Mouse (Mus musculus) adrenal gland, postnatal 0 days (tissue): Measurements from ENCODE around the gene Ppp4c. TPM values are rescaled to one million over a fixed set of nuclear protein-coding genes. Genes with fewer than 3 reads are reported as not detected.

ENCODE experiments used
- polyA plus RNA-seq: library from polyadenylated mRNA; unstranded; fragments of >200 nt; fragmentation: Nextera tagmentation; extraction: Ambion mirVana; gene quantifications from 2 replicates; pipeline ENCODE4 v1.2.1, GENCODE M21; 2015

The Ppp4c gene
- 149 and 172 TPM in 2 replicates for polyA plus RNA-seq

GRCm38 (mm10) chr7:126791851-126792720, at the start of gene Ppp4c:
Ppp4c (minus strand) TSS chr7:126792496.

GRCm38 (mm10) chr7:126831539-126831938, 39.2 kb upstream of the Ppp4c start, which contains the start of gene 4930451I11Rik:
4930451I11Rik (minus strand) TSS chr7:126831639.

DNA sequence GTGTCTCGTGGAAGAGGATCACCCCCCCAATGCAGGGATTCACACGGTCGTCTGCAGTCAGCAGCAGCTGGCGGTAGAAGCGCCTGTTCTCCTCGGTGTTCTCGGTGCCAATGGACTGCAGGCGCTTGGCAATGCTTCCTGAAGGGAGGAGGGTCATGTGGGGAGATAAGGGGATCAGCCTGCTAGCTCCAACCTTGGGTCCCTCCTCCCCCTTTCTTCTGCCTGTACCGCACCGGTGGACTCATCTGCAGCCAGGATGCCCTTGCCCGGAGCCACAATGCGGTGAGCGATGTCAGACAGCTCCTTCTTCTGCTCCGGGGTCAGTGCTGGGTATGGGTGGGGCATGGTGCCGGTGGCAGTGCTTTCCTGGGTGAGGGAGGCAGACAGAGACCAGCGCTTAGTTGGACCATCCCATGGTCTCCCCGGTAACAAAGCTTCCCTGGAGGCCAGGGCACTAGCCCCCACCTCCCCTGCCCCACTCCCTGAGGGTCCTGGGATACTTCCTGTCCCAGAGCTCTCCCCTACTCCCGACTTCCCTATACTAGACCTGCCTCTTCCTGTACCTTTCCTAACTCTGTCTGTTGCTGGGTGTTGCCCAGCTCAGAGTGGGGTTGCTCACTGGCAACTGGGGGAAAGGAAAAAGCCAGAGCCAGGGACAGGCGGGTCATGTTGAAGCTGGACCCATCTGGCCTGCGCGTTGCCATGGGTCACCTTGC, 5.3 kb upstream of the Ppp4c start, which contains the start of gene Fam57b:
Gene Fam57b (plus strand): TSS at position 258 of the 716 bp plus-strand sequence.

GRCm38 (mm10) chr7:126780971-126781635, 11.2 kb downstream of the Ppp4c start, which contains the start of gene Tbx6:
Tbx6 (plus strand) TSS chr7:126781483.

GRCm38 (mm10) chr7:126776598-126777057, 15.7 kb downstream of the Ppp4c start, which contains the start of gene Ypel3:
Ypel3 (plus strand) TSS chr7:126776955.

GRCm38 (mm10) chr7:126766201-126766600, 26.1 kb downstream of the Ppp4c start, which contains the start of gene Gdpd3:
Gdpd3 (plus strand) TSS chr7:126766334.

DNA sequence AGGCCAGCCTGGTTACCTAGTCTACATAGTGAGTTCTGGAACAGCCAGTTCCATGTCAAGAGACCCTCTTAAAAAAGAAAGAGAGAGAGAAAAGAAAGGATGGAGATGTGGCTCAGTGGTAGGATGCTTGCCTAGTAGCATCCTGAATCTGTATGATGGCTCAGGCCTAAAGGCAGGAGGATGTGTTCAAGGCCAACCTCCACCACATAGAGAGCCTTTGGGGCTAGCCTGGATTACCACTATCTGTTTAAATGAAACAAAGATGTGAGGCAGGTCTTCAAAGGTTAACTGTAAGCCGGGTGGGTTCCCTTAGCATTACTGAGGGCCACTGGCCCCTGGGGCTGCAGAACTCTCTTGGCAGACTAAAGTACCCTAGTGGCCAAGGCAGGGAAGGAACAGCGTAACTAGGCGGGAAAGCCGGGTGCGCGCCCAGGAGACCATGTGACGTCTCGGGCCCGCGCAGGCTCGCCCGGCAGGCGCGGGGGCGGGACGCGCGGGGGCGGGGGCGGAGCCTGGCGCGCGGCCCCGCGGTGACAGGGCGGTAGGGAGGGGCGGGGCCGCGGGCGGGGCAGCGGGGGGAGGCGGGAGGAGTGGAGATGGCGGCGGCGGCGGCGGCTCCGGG, 33.1 kb downstream of the Ppp4c start, which contains the start of gene Mapk3:
Gene Mapk3 (plus strand): TSS at position 552 of the 622 bp plus-strand sequence.

Other genes with a start within 250 kb of the Ppp4c start
- 124 and 159 TPM in 2 replicates for gene Eif3c, start 226.1 kb downstream of the Ppp4c start, polyA plus RNA-seq
- gene Apobr, start 207.6 kb downstream of the Ppp4c start, polyA plus RNA-seq = 0.87 and 1.9 TPM in 2 replicates
- 18.2 and 21.2 TPM in 2 replicates for gene Cln3, start 206.7 kb downstream of the Ppp4c start, polyA plus RNA-seq
- gene Il27, start 197.6 kb downstream of the Ppp4c start, polyA plus RNA-seq = not detected in 2 replicates
- 25.1 and 37.7 TPM in 2 replicates for gene Nupr1, start 161.6 kb downstream of the Ppp4c start, polyA plus RNA-seq
- 21.8 and 29.0 TPM in 2 replicates for gene Sgf29, start 143.2 kb downstream of the Ppp4c start, polyA plus RNA-seq
- gene Sult1a1, start 116.1 kb downstream of the Ppp4c start, polyA plus RNA-seq = 41.3 and 56.5 TPM in 2 replicates
- gene Bola2, start 97.1 kb downstream of the Ppp4c start, polyA plus RNA-seq = 164 and 213 TPM in 2 replicates
- 7.1 and 8.3 TPM in 2 replicates for gene Slx1b, start 96.7 kb downstream of the Ppp4c start, polyA plus RNA-seq
- gene Coro1a, start 84.7 kb downstream of the Ppp4c start, polyA plus RNA-seq = 30.5 and 42.8 TPM in 2 replicates
- 85.9 and 91.2 TPM in 2 replicates for gene Mapk3, start 32.9 kb downstream of the Ppp4c start, polyA plus RNA-seq
- gene Gdpd3, start 26.2 kb downstream of the Ppp4c start, polyA plus RNA-seq = 1.4 and 2.6 TPM in 2 replicates
- gene Ypel3, start 15.5 kb downstream of the Ppp4c start, polyA plus RNA-seq = 268 and 297 TPM in 2 replicates
- 0.07 and 0.25 TPM in 2 replicates for gene Tbx6, start 11.0 kb downstream of the Ppp4c start, polyA plus RNA-seq
- gene Fam57b, start 5.2 kb upstream of the Ppp4c start, polyA plus RNA-seq = 3.6 and 8.0 TPM in 2 replicates
- gene 4930451I11Rik, start 39.1 kb upstream of the Ppp4c start, polyA plus RNA-seq = not detected in 2 replicates
- 1.7 and 6.6 TPM in 2 replicates for gene Doc2a, start 54.9 kb upstream of the Ppp4c start, polyA plus RNA-seq
- 7.6 and 11.4 TPM in 2 replicates for gene Hirip3, start 69.5 kb upstream of the Ppp4c start, polyA plus RNA-seq
- gene Ino80e, start 69.9 kb upstream of the Ppp4c start, polyA plus RNA-seq = 49.7 and 55.2 TPM in 2 replicates
- 17.9 and 23.1 TPM in 2 replicates for gene Taok2, start 92.2 kb upstream of the Ppp4c start, polyA plus RNA-seq
- 50.5 and 58.1 TPM in 2 replicates for gene Tmem219, start 130.4 kb upstream of the Ppp4c start, polyA plus RNA-seq
- 21.4 and 26.4 TPM in 2 replicates for gene Kctd13, start 136.4 kb upstream of the Ppp4c start, polyA plus RNA-seq
- 1.0 and 1.3 TPM in 2 replicates for gene Asphd1, start 157.1 kb upstream of the Ppp4c start, polyA plus RNA-seq
- gene Sez6l2, start 158.1 kb upstream of the Ppp4c start, polyA plus RNA-seq = 35.6 and 92.1 TPM in 2 replicates
- gene Cdipt, start 183.4 kb upstream of the Ppp4c start, polyA plus RNA-seq = 79.0 and 102 TPM in 2 replicates
- 3.6 and 5.2 TPM in 2 replicates for gene Cdiptos, start 183.6 kb upstream of the Ppp4c start, polyA plus RNA-seq
- 30.4 and 57.1 TPM in 2 replicates for gene Mvp, start 222.1 kb upstream of the Ppp4c start, polyA plus RNA-seq
- 1.8 TPM in 1 of 2 replicates, not detected in the other for gene Pagr1b, start 224.0 kb upstream of the Ppp4c start, polyA plus RNA-seq
- 34.5 and 46.8 TPM in 2 replicates for gene Pagr1a, start 224.9 kb upstream of the Ppp4c start, polyA plus RNA-seq
- gene Gm42742, start 228.6 kb upstream of the Ppp4c start, polyA plus RNA-seq = 10.0 and 38.2 TPM in 2 replicates
- gene Prrt2, start 228.7 kb upstream of the Ppp4c start, polyA plus RNA-seq = 6.6 and 10.5 TPM in 2 replicates
- gene Maz, start 234.5 kb upstream of the Ppp4c start, polyA plus RNA-seq = 53.4 and 57.6 TPM in 2 replicates
- gene Kif22, start 250.0 kb upstream of the Ppp4c start, polyA plus RNA-seq = 23.5 and 31.1 TPM in 2 replicates